Mouse (Mus musculus) erythroblast, embryonic 14.5 days (primary cell): ENCODE measurements around the gene Sf3b5. TPM values are rescaled to one million over a fixed set of nuclear protein-coding genes. Genes with fewer than 3 reads are reported as not detected.

Source experiments
- H3K27me3 ChIP-seq: 2 replicates; pipeline ENCODE4 v1.6.1; 2012; ENCODE audit warnings: inconsistent platforms; ENCODE audit not compliant: control insufficient read depth
- H3K36me3 ChIP-seq: 2 replicates; pipeline ENCODE4 v1.6.1; 2012; ENCODE audit warnings: mild to moderate bottlenecking, inconsistent platforms; ENCODE audit not compliant: control insufficient read depth
- H3K4me1 ChIP-seq: 2 replicates; pipeline ENCODE4 v1.6.1; 2012; ENCODE audit warnings: inconsistent platforms; ENCODE audit not compliant: control insufficient read depth
- H3K4me3 ChIP-seq: replicated peaks from 2 replicates; pipeline ENCODE3; 2012; ENCODE audit warnings: moderate library complexity, mild to moderate bottlenecking, inconsistent platforms
- H3K9me3 ChIP-seq: 2 replicates; pipeline ENCODE4 v1.6.1; 2012; ENCODE audit warnings: low read length, inconsistent platforms, mixed read lengths; ENCODE audit not compliant: control insufficient read depth
- GATA1 ChIP-seq: IDR thresholded peaks from 2 replicates; pipeline ENCODE4 v1.6.1; 2012; ENCODE audit warnings: low read length, inconsistent platforms, mixed read lengths
- TAL1 ChIP-seq: IDR thresholded peaks from 3 replicates; pipeline ENCODE4 v1.6.1; 2012; ENCODE audit warnings: low read length, inconsistent platforms, mixed read lengths
- polyA plus RNA-seq: library from polyadenylated mRNA; stranded (reverse); fragments of >175 nt; gene quantifications from 2 replicates; pipeline ENCODE4 v1.2.3, GENCODE M21; 2012

Gene Sf3b5
- polyA plus RNA-seq, 1 experiment, result 9.0 TPM

GRCm38 (mm10) chr10:13027702-13028101 lies 22.6 kb downstream of the Sf3b5 start:
- no peak overlapping the region for H3K4me3 ChIP-seq
- no peaks in the 10 kb centered on the region for H3K4me1 ChIP-seq
- H3K27me3 ChIP-seq, result no peaks in the 10 kb centered on the region
- no peak for TF ChIP-seq GATA1
- no peak for TF ChIP-seq TAL1
- H3K9me3 ChIP-seq, result no peaks in the 10 kb centered on the region
- no peaks in the 10 kb centered on the region for H3K36me3 ChIP-seq

- Histone ChIP-seq H3K4me3 (no peak overlapping the region), H3K4me1 (no peaks in the 10 kb centered on the region), H3K27me3 (no peaks in the 10 kb centered on the region), H3K9me3 (no peaks in the 10 kb centered on the region), H3K36me3 (no peaks in the 10 kb centered on the region)
- TF ChIP-seq TAL1 (no peak), GATA1 (no peak)
Measured at GRCm38 (mm10) chr10:13028215-13028614, 23.1 kb downstream of the Sf3b5 start.

GRCm38 (mm10) chr10:13029416-13029815 lies 24.3 kb downstream of the Sf3b5 start:
- no peaks in the 10 kb centered on the region for H3K36me3 ChIP-seq
- no peaks in the 10 kb centered on the region for H3K4me1 ChIP-seq
- no peak for TF ChIP-seq GATA1
- TF ChIP-seq TAL1, result no peak
- no peaks in the 10 kb centered on the region for H3K9me3 ChIP-seq
- H3K4me3 ChIP-seq, result no peak overlapping the region
- H3K27me3 ChIP-seq, result no peaks in the 10 kb centered on the region

GRCm38 (mm10) chr10:13035270-13035669 lies 30.1 kb downstream of the Sf3b5 start:
- Histone ChIP-seq H3K4me1 (no peaks in the 10 kb centered on the region), H3K27me3 (no peaks in the 10 kb centered on the region)
- TF ChIP-seq TAL1 (no peak), GATA1 (no peak)

GRCm38 (mm10) chr10:13039637-13040174 lies 34.6 kb downstream of the Sf3b5 start:
- no peak for TF ChIP-seq GATA1
- TF ChIP-seq TAL1, result no peak
- Histone ChIP-seq H3K27me3 (no peaks in the 10 kb centered on the region), H3K4me3 (no peak overlapping the region), H3K4me1 (no peaks in the 10 kb centered on the region), H3K36me3 (no peaks in the 10 kb centered on the region), H3K9me3 (no peaks in the 10 kb centered on the region)

More at GRCm38 (mm10) chr10:13035270-13035669, 30.1 kb downstream of the Sf3b5 start:
- no peaks in the 10 kb centered on the region for H3K36me3 ChIP-seq
- no peak overlapping the region for H3K4me3 ChIP-seq
- no peaks in the 10 kb centered on the region for H3K9me3 ChIP-seq

GRCm38 (mm10) chr10:13044659-13045058 lies 39.5 kb downstream of the Sf3b5 start:
- Histone ChIP-seq H3K4me1 (no peaks in the 10 kb centered on the region), H3K36me3 (no peaks in the 10 kb centered on the region), H3K4me3 (no peak overlapping the region), H3K9me3 (no peaks in the 10 kb centered on the region), H3K27me3 (no peaks in the 10 kb centered on the region)
- TF ChIP-seq GATA1, result no peak
- no peak for TF ChIP-seq TAL1

GRCm38 (mm10) chr10:13047816-13048215 lies 42.7 kb downstream of the Sf3b5 start:
- TF ChIP-seq GATA1 (no peak), TAL1 (no peak)
- no peaks in the 10 kb centered on the region for H3K36me3 ChIP-seq
- no peaks in the 10 kb centered on the region for H3K9me3 ChIP-seq
- H3K4me1 ChIP-seq, result no peaks in the 10 kb centered on the region
- H3K27me3 ChIP-seq, result no peaks in the 10 kb centered on the region
- no peak overlapping the region for H3K4me3 ChIP-seq

GRCm38 (mm10) chr10:13056863-13057381 lies 51.8 kb downstream of the Sf3b5 start:
- H3K4me3 ChIP-seq, result no peak overlapping the region
- TF ChIP-seq GATA1 (no peak), TAL1 (no peak)
- H3K9me3 ChIP-seq, result no peaks in the 10 kb centered on the region
- no peaks in the 10 kb centered on the region for H3K36me3 ChIP-seq
- H3K27me3 ChIP-seq, result peaks cover 6% of the 10 kb centered on the region
- no peaks in the 10 kb centered on the region for H3K4me1 ChIP-seq

Other genes with a start within 250 kb of the Sf3b5 start
- 0.01 TPM in 2 replicates for gene Utrn, start 136.0 kb upstream of the Sf3b5 start, polyA plus RNA-seq
- gene Stx11, start 41.0 kb upstream of the Sf3b5 start, polyA plus RNA-seq, result 0.52 and 1.2 TPM in 2 replicates
- 0.02 and 0.03 TPM in 2 replicates for gene Plagl1, start 55.2 kb downstream of the Sf3b5 start, polyA plus RNA-seq
- gene Zc2hc1b, start 172.7 kb downstream of the Sf3b5 start, polyA plus RNA-seq, result not detected in 2 replicates
- gene Ltv1, start 187.8 kb downstream of the Sf3b5 start, polyA plus RNA-seq, result 0.59 and 0.91 TPM in 2 replicates